Mouse (Mus musculus) central nervous system, embryonic 14 days (tissue): ENCODE results near the gene Gps1. TPM values are rescaled to one million over a fixed set of nuclear protein-coding genes. Genes with fewer than 3 reads are reported as not detected.

ENCODE experiments used
- polyA plus RNA-seq: library from polyadenylated mRNA; depleted of rRNA; stranded (reverse); fragments of >200 nt; gene quantifications from 2 replicates; pipeline ENCODE4 v1.2.3, GENCODE M21; 2012; rRNA removed

Gene Gps1
- 278 and 290 TPM in 2 replicates for polyA plus RNA-seq

GRCm38 (mm10) chr11:120784064-120784791 is at the start of gene Gps1, which contains the start of gene Rfng:
Gps1 (plus strand) TSS chr11:120784272.
Rfng (minus strand) TSS chr11:120784207.

GRCm38 (mm10) chr11:120762672-120763041 is 21.4 kb upstream of the Gps1 start, which contains the start of gene Hmga1b:
Hmga1b (plus strand) TSS chr11:120762794.

GRCm38 (mm10) chr11:120795756-120796613 is 11.9 kb downstream of the Gps1 start, which contains the start of gene Dus1l:
Dus1l (minus strand) TSS chr11:120796403.

GRCm38 (mm10) chr11:120823956-120824786 is 40.1 kb downstream of the Gps1 start, which contains the start of gene Fasn:
Fasn (minus strand) TSS chr11:120824547.

Other genes starting within 250 kb of the Gps1 start
- gene Mcrip1, start 234.5 kb upstream of the Gps1 start, polyA plus RNA-seq, result 208 and 216 TPM in 2 replicates
- 0.59 TPM in 1 of 2 replicates, not detected in the other for gene Ppp1r27, start 233.1 kb upstream of the Gps1 start, polyA plus RNA-seq
- 209 and 309 TPM in 2 replicates for gene P4hb, start 211.0 kb upstream of the Gps1 start, polyA plus RNA-seq
- gene Arhgdia, start 202.6 kb upstream of the Gps1 start, polyA plus RNA-seq, result 455 and 517 TPM in 2 replicates
- 136 and 151 TPM in 2 replicates for gene Alyref, start 185.9 kb upstream of the Gps1 start, polyA plus RNA-seq
- 168 and 170 TPM in 2 replicates for gene Anapc11, start 185.9 kb upstream of the Gps1 start, polyA plus RNA-seq
- gene Npb, start 175.8 kb upstream of the Gps1 start, polyA plus RNA-seq, result 0.73 and 1.2 TPM in 2 replicates
- 272 and 279 TPM in 2 replicates for gene Pcyt2, start 166.3 kb upstream of the Gps1 start, polyA plus RNA-seq
- gene Sirt7, start 159.0 kb upstream of the Gps1 start, polyA plus RNA-seq, result 74.5 and 74.8 TPM in 2 replicates
- gene Mafg, start 150.7 kb upstream of the Gps1 start, polyA plus RNA-seq, result 52.3 and 57.4 TPM in 2 replicates
- 22.8 and 29.0 TPM in 2 replicates for gene Pycr1, start 140.5 kb upstream of the Gps1 start, polyA plus RNA-seq
- gene Myadml2, start 136.1 kb upstream of the Gps1 start, polyA plus RNA-seq, result 0.11 and 0.58 TPM in 2 replicates
- gene Notum, start 123.1 kb upstream of the Gps1 start, polyA plus RNA-seq, result 1.9 and 3.2 TPM in 2 replicates
- 88.0 and 94.4 TPM in 2 replicates for gene Aspscr1, start 111.3 kb upstream of the Gps1 start, polyA plus RNA-seq
- gene Cenpx, start 70.5 kb upstream of the Gps1 start, polyA plus RNA-seq, result 71.4 and 77.3 TPM in 2 replicates
- 125 and 127 TPM in 2 replicates for gene Lrrc45, start 70.3 kb upstream of the Gps1 start, polyA plus RNA-seq
- 346 and 390 TPM in 2 replicates for gene Rac3, start 62.8 kb upstream of the Gps1 start, polyA plus RNA-seq
- 11.1 and 11.3 TPM in 2 replicates for gene Dcxr, start 57.0 kb upstream of the Gps1 start, polyA plus RNA-seq
- gene Cbr2, start 52.2 kb upstream of the Gps1 start, polyA plus RNA-seq, result 0.57 and 5.7 TPM in 2 replicates
- 1.6 and 1.7 TPM in 2 replicates for gene Hmga1b, start 21.5 kb upstream of the Gps1 start, polyA plus RNA-seq
- 103 and 114 TPM in 2 replicates for gene Rfng, start 65 bp upstream of the Gps1 start, polyA plus RNA-seq
- 48.0 and 49.8 TPM in 2 replicates for gene Dus1l, start 12.1 kb downstream of the Gps1 start, polyA plus RNA-seq
- 238 and 256 TPM in 2 replicates for gene Fasn, start 40.3 kb downstream of the Gps1 start, polyA plus RNA-seq
- gene Ccdc57, start 148.6 kb downstream of the Gps1 start, polyA plus RNA-seq, result 7.8 and 8.2 TPM in 2 replicates
- gene Slc16a3, start 164.2 kb downstream of the Gps1 start, polyA plus RNA-seq, result 12.3 and 15.4 TPM in 2 replicates
- gene Csnk1d, start 207.1 kb downstream of the Gps1 start, polyA plus RNA-seq, result 181 and 183 TPM in 2 replicates